Mouse (Mus musculus) liver, adult 2 months (tissue): ENCODE measurements around the gene Atp2c2.

Experiments
- CTCF ChIP-seq: fragments of 200-500 bp; IDR thresholded peaks from 2 replicates; pipeline ENCODE4 v1.5.1; 2011; ENCODE audit warnings: low read depth, low read length, control low read depth
- POLR2A ChIP-seq: fragments of 200-500 bp; IDR thresholded peaks from 2 replicates; pipeline ENCODE4 v1.6.1; 2011; ENCODE audit warnings: low read length, control low read depth; ENCODE audit not compliant: insufficient read depth; ENCODE audit errors: extremely low read depth

- TF ChIP-seq CTCF (no peak), POLR2A (no peak)
These were observed 3.2 kb downstream of the Atp2c2 start for GRCm38 (mm10) chr8:119702965-119703364.
